Mouse (Mus musculus) hindbrain, postnatal 0 days (tissue): ENCODE results near the gene Kcnip4. TPM values are rescaled to one million over a fixed set of nuclear protein-coding genes. Genes with fewer than 3 reads are reported as not detected.
A peak's percentile ranks its signal among the peaks of the same experiment; 100 is the strongest.

ENCODE experiments used
- ATAC-seq: fragments of 200-750 bp; cut with Nextera tagmentation; 2 replicates; pipeline ENCODE4 v1.8.0; 2017; ENCODE audit warnings: mild to moderate bottlenecking, moderate TSS enrichment, moderate library complexity
- DNase-seq: peaks from one replicate; pipeline ENCODE4 v3.0.0-alpha.2; 2015; ENCODE audit warnings: low spot score
- H3K27ac ChIP-seq: fragments of 300-500 bp; sonication (generic); 2 replicates; pipeline ENCODE4 v1.5.1; 2014; ENCODE audit warnings: mild to moderate bottlenecking
- H3K27me3 ChIP-seq: fragments of 300-500 bp; sonication (generic); 2 replicates; pipeline ENCODE4 v1.6.1; 2014; ENCODE audit warnings: low read length, mixed read lengths; ENCODE audit not compliant: insufficient read depth
- H3K36me3 ChIP-seq: fragments of 300-500 bp; sonication (generic); 2 replicates; pipeline ENCODE4 v1.6.1; 2014; ENCODE audit warnings: low read length, mixed read lengths; ENCODE audit not compliant: insufficient read depth
- H3K4me1 ChIP-seq: fragments of 300-500 bp; sonication (generic); 2 replicates; pipeline ENCODE4 v1.6.1; 2014; ENCODE audit warnings: antibody characterized with exemption, low read length, mixed read lengths; ENCODE audit not compliant: insufficient read depth
- H3K4me2 ChIP-seq: fragments of 300-500 bp; sonication (generic); 2 replicates; pipeline ENCODE4 v1.6.1; 2014; ENCODE audit warnings: low read depth, mild to moderate bottlenecking, low read length, moderate library complexity, mixed read lengths
- H3K4me3 ChIP-seq: fragments of 300-500 bp; sonication (generic); 2 replicates; pipeline ENCODE4 v1.5.1; 2014; ENCODE audit warnings: low read length
- H3K9ac ChIP-seq: fragments of 300-500 bp; sonication (generic); replicated peaks from 2 replicates; pipeline ENCODE4 v1.6.1; 2014; ENCODE audit warnings: mild to moderate bottlenecking, low read length, moderate library complexity, mixed read lengths
- H3K9me3 ChIP-seq: fragments of 300-500 bp; sonication (generic); 2 replicates; pipeline ENCODE4 v1.6.1; 2016; ENCODE audit warnings: low read length, mixed read lengths
- CTCF ChIP-seq: IDR thresholded peaks from 2 replicates; pipeline ENCODE4 v1.5.1; 2016; ENCODE audit warnings: antibody characterized with exemption, control low read depth, low read depth
- WGBS: fragments of 180-500 bp; shearing (Covaris S2); extraction: QIAGEN DNeasy Blood & Tissue Kit; methylation state at CpG from one replicate; pipeline ENCODE4 v1.1.7; 2014; 5-methylcytosine and 5-hydroxymethylcytosine counted together
- polyA plus RNA-seq: library from polyadenylated mRNA; unstranded; fragments of >200 nt; fragmentation: Nextera tagmentation; extraction: Ambion mirVana; gene quantifications from 2 replicates; pipeline ENCODE4 v1.2.1, GENCODE M21; 2015
- total RNA-seq: library from RNA; depleted of rRNA; stranded (reverse); fragments of >200 nt; gene quantifications from 2 replicates; pipeline ENCODE4 v1.2.3, GENCODE M21; 2014

Kcnip4 gene
- total and polyA plus RNA-seq, 2 experiments from 2014 or later: 12.3 to 24.4 TPM

GRCm38 (mm10) chr5:49344606-49345005 lies 180.1 kb downstream of the Kcnip4 start:
- DNase-seq (no peak), ATAC-seq (no peak)
- Histone ChIP-seq H3K9ac (no peak overlapping the region), H3K27me3 (no peaks in the 10 kb centered on the region), H3K4me2 (no peak overlapping the region), H3K9me3 (no peaks in the 10 kb centered on the region), H3K4me1 (no peaks in the 10 kb centered on the region), H3K27ac (no peak overlapping the region), H3K4me3 (no peak overlapping the region), H3K36me3 (no peaks in the 10 kb centered on the region)
- TF ChIP-seq CTCF: no peak
- WGBS: 85% methylated on average over 1 of the region's 1 CpGs

- Histone ChIP-seq H3K9me3 (no peaks in the 10 kb centered on the region), H3K27me3 (no peaks in the 10 kb centered on the region), H3K9ac (no peak overlapping the region), H3K36me3 (no peaks in the 10 kb centered on the region), H3K4me3 (no peak overlapping the region), H3K27ac (no peak overlapping the region), H3K4me2 (no peak overlapping the region), H3K4me1 (no peaks in the 10 kb centered on the region)
- no peak for TF ChIP-seq CTCF
- ATAC-seq (no peak), DNase-seq (peak; percentile 15)
- 55% methylated on average over 2 of the region's 2 CpGs for WGBS
Measured at GRCm38 (mm10) chr5:49337164-49337563, 187.5 kb downstream of the Kcnip4 start.

GRCm38 (mm10) chr5:49333063-49333462 lies 191.6 kb downstream of the Kcnip4 start:
- 72% methylated on average over 2 of the region's 2 CpGs for WGBS
- no peak overlapping the region for H3K4me2 ChIP-seq
- ATAC-seq (no peak), DNase-seq (no peak)
- no peaks in the 10 kb centered on the region for H3K4me1 ChIP-seq
- no peaks in the 10 kb centered on the region for H3K27me3 ChIP-seq
- no peaks in the 10 kb centered on the region for H3K36me3 ChIP-seq
- no peaks in the 10 kb centered on the region for H3K9me3 ChIP-seq
- no peak overlapping the region for H3K4me3 ChIP-seq
- no peak for TF ChIP-seq CTCF
- H3K27ac ChIP-seq: no peak overlapping the region
- H3K9ac ChIP-seq: no peak overlapping the region

- Histone ChIP-seq H3K36me3 (no peaks in the 10 kb centered on the region), H3K4me2 (no peak overlapping the region), H3K4me1 (no peaks in the 10 kb centered on the region), H3K27me3 (no peaks in the 10 kb centered on the region), H3K9ac (no peak overlapping the region), H3K9me3 (no peaks in the 10 kb centered on the region), H3K4me3 (no peak overlapping the region), H3K27ac (no peak overlapping the region)
- DNase-seq: no peak
- ATAC-seq: no peak
- 96% methylated on average over 1 of the region's 1 CpGs for WGBS
- no peak for TF ChIP-seq CTCF
Measured at GRCm38 (mm10) chr5:49329023-49329422, 195.7 kb downstream of the Kcnip4 start.

- TF ChIP-seq CTCF: no peak
- H3K9me3 ChIP-seq: no peaks in the 10 kb centered on the region
- no peak overlapping the region for H3K9ac ChIP-seq
- no peak for ATAC-seq
- H3K27ac ChIP-seq: no peak overlapping the region
- H3K27me3 ChIP-seq: no peaks in the 10 kb centered on the region
- no peaks in the 10 kb centered on the region for H3K36me3 ChIP-seq
- no peak for DNase-seq
- no peak overlapping the region for H3K4me3 ChIP-seq
- H3K4me2 ChIP-seq: no peak overlapping the region
- no peaks in the 10 kb centered on the region for H3K4me1 ChIP-seq
Measured at GRCm38 (mm10) chr5:49318661-49319060, 206.0 kb downstream of the Kcnip4 start.

GRCm38 (mm10) chr5:49317869-49318268 lies 206.8 kb downstream of the Kcnip4 start:
- no peak overlapping the region for H3K4me3 ChIP-seq
- no peaks in the 10 kb centered on the region for H3K4me1 ChIP-seq
- no peak overlapping the region for H3K27ac ChIP-seq
- no peak for TF ChIP-seq CTCF
- no peaks in the 10 kb centered on the region for H3K27me3 ChIP-seq
- H3K9me3 ChIP-seq: no peaks in the 10 kb centered on the region
- no peak for ATAC-seq
- H3K4me2 ChIP-seq: no peak overlapping the region
- H3K36me3 ChIP-seq: no peaks in the 10 kb centered on the region
- no peak for DNase-seq
- WGBS: 85% methylated on average over 2 of the region's 2 CpGs
- no peak overlapping the region for H3K9ac ChIP-seq

- H3K27me3 ChIP-seq: no peaks in the 10 kb centered on the region
- H3K36me3 ChIP-seq: no peaks in the 10 kb centered on the region
- no peak overlapping the region for H3K4me3 ChIP-seq
- ATAC-seq (no peak), DNase-seq (peak; percentile 55)
- no peak for TF ChIP-seq CTCF
- H3K4me1 ChIP-seq: no peaks in the 10 kb centered on the region
- H3K9me3 ChIP-seq: no peaks in the 10 kb centered on the region
- WGBS: 35% methylated on average over 1 of the region's 1 CpGs
- H3K4me2 ChIP-seq: no peak overlapping the region
- no peak overlapping the region for H3K27ac ChIP-seq
- H3K9ac ChIP-seq: no peak overlapping the region
Measured at GRCm38 (mm10) chr5:49306796-49307195, 217.9 kb downstream of the Kcnip4 start.

GRCm38 (mm10) chr5:49305321-49305720 lies 219.4 kb downstream of the Kcnip4 start:
- H3K9me3 ChIP-seq: no peaks in the 10 kb centered on the region
- no peak for TF ChIP-seq CTCF

More at GRCm38 (mm10) chr5:49305321-49305720, 219.4 kb downstream of the Kcnip4 start:
- H3K36me3 ChIP-seq: no peaks in the 10 kb centered on the region
- ATAC-seq: no peak
- no peak overlapping the region for H3K9ac ChIP-seq
- H3K27me3 ChIP-seq: no peaks in the 10 kb centered on the region
- WGBS: 70% methylated on average over 2 of the region's 2 CpGs
- no peak overlapping the region for H3K4me2 ChIP-seq
- no peak overlapping the region for H3K4me3 ChIP-seq
- DNase-seq: no peak
- H3K27ac ChIP-seq: no peak overlapping the region
- H3K4me1 ChIP-seq: no peaks in the 10 kb centered on the region
